Mouse (Mus musculus) G1E (cell line): ENCODE measurements around the gene Cdkal1.

Source experiments
- CTCF ChIP-seq: IDR thresholded peaks from 2 replicates; pipeline ENCODE4 v1.5.1; 2012; ENCODE audit warnings: low read depth, low read length, inconsistent platforms, mixed read lengths
- GATA1 ChIP-seq: IDR thresholded peaks from 2 replicates; pipeline ENCODE4 v1.6.1; 2012; ENCODE audit warnings: borderline replicate concordance, low read length, inconsistent platforms, mixed read lengths
- POLR2AphosphoS5 ChIP-seq: IDR thresholded peaks from 2 replicates; pipeline ENCODE4 v1.6.1; 2012; ENCODE audit warnings: low read depth, low read length, inconsistent platforms; ENCODE audit not compliant: insufficient replicate concordance
- TAL1 ChIP-seq: conservative IDR thresholded peaks from 2 replicates; pipeline ENCODE4 v1.6.1; 2012; ENCODE audit warnings: low read depth, low read length, inconsistent platforms, mixed read lengths

- no peak for TF ChIP-seq CTCF
- no peak for TF ChIP-seq GATA1
- no peak for TF ChIP-seq TAL1
- TF ChIP-seq POLR2AphosphoS5: no peak
Measured at GRCm38 (mm10) chr13:29631342-29631741, 224.1 kb downstream of the Cdkal1 start.
